Mouse (Mus musculus) CD4-positive, CD25-positive, alpha-beta regulatory T cell (primary cell): ENCODE data around the gene Il2ra. TPM values are rescaled to one million over a fixed set of nuclear protein-coding genes. Genes with fewer than 3 reads are reported as not detected.

Experiments used
- polyA plus RNA-seq: library from polyadenylated mRNA; unstranded; fragments of 100-300 nt; shearing (Covaris generic); gene quantifications from one replicate; pipeline ENCODE4 v1.2.1, GENCODE M21; 2017

Gene Il2ra
- polyA plus RNA-seq, result 436 TPM

DNA sequence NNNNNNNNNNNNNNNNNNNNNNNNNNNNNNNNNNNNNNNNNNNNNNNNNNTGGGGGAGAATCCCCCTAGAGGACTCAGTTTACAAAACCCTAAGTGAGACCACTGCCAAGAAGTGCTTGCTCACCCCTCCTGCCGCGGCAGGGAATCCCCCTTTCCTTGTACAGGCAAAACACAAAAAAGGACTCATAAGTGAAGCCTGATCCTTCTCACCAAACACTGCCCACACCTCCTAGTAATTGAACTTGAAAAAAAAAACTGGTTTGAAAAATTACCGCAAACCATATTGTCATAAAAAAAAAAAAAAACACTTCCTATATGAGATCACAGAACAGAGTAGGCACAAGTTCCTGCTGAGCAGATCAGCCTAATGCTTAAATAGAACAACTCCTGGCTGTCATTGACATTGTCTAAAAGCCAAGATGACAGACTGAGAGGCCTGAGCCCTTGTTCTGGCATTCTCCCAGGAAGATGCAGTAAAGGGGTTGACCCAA, at the start of gene Il2ra:
Gene Il2ra, plus strand, starts transcription at position 357 of the 491 bp plus-strand sequence.

DNA sequence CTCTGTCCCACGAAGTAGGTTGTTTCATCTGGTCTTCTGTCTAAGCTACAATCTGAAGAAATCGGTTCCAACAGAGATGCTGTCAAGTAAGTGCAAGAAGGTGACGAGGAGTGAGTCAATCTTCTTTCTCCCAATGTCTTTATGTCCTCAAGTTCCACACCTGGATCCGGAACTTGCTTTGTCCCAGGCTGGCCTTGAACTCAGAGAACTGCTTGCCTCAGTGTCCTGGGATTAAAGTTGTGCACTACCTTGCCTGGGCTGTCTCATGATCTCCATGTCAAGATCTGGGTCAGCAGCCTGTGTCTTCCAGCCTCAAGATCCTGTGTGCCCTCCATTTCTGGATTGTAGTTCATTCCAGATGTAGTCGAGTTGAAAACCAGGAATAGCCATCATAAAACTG, 38.6 kb upstream of the Il2ra start, which contains the start of gene Rbm17:
Gene Rbm17, minus strand, starts transcription at position 101 of the 400 bp plus-strand sequence.

DNA sequence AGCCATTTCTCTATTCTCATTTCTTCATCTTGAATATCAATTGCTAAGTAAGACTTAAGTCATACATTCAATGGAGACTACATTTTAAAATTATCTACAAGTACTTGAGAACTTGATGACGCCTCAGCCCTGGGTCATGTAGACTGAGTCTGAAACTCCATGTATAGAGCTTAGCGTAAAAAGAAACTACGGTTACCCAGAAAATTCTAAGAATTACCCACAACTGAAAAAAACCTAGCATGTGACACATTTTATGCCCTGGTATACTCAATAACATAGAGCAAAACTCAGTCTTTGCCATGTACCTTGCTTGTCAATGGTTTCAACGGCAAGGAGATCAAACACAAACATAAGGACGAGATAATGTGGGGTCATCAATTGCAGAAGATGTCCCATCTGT, 16.7 kb upstream of the Il2ra start, which contains the start of gene Gm17490:
Gene Gm17490, minus strand, starts transcription at position 375 of the 400 bp plus-strand sequence.

DNA sequence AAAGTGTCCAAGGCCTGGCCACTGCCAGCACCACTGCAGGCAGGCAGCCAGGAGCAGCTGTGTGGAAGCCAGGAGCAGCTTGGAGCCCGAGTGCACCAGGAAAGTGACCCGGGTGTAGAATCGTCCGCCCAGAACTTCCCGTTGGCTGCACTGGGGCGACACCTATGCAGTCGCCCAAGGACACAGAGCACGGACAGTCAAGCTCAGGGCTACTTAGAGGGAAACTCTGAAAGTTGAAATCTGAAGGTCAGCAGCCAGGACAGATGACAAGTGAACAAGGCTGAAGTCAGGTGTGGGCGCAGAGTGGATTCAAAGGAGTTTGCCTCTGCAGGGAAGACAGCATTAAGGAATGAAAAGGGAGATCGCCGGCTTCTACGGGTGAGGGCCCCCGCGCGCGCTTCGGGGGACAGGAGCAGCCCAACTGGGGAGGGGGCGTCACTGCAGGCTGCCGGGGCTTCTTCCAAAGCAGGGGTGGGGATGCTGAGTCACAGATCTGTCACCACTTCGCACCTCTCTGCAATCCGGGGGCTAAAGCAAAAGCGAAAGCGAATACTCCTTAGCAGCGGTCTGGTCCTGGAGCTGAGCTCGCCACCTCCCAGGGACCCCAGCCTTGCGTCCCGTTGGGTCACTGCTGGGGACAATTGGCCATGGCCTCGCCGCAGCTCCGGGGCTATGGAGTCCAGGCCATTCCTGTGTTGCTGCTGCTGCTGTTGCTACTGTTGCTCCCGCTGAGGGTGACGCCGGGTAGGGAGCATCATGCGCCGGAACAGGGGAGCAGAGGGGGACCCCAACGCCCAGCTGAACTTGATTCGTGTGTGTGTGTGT, 62.8 kb downstream of the Il2ra start, which contains the start of gene Il15ra:
Gene Il15ra, plus strand, starts transcription at position 90 of the 825 bp plus-strand sequence.

Other genes with a start within 250 kb of the Il2ra start
- gene Pfkfb3, start 88.7 kb upstream of the Il2ra start, polyA plus RNA-seq, result 14.9 TPM
- 124 TPM for gene Rbm17, start 38.7 kb upstream of the Il2ra start, polyA plus RNA-seq
- not detected for gene Gm17490, start 16.5 kb upstream of the Il2ra start, polyA plus RNA-seq
- gene Il15ra, start 62.5 kb downstream of the Il2ra start, polyA plus RNA-seq, result 22.9 TPM
- 75.4 TPM for gene Fbh1, start 134.8 kb downstream of the Il2ra start, polyA plus RNA-seq
- gene Ankrd16, start 135.1 kb downstream of the Il2ra start, polyA plus RNA-seq, result 72.6 TPM